ENCODE assay signal across 9 mouse cellular contexts in the genomic region with DNA sequence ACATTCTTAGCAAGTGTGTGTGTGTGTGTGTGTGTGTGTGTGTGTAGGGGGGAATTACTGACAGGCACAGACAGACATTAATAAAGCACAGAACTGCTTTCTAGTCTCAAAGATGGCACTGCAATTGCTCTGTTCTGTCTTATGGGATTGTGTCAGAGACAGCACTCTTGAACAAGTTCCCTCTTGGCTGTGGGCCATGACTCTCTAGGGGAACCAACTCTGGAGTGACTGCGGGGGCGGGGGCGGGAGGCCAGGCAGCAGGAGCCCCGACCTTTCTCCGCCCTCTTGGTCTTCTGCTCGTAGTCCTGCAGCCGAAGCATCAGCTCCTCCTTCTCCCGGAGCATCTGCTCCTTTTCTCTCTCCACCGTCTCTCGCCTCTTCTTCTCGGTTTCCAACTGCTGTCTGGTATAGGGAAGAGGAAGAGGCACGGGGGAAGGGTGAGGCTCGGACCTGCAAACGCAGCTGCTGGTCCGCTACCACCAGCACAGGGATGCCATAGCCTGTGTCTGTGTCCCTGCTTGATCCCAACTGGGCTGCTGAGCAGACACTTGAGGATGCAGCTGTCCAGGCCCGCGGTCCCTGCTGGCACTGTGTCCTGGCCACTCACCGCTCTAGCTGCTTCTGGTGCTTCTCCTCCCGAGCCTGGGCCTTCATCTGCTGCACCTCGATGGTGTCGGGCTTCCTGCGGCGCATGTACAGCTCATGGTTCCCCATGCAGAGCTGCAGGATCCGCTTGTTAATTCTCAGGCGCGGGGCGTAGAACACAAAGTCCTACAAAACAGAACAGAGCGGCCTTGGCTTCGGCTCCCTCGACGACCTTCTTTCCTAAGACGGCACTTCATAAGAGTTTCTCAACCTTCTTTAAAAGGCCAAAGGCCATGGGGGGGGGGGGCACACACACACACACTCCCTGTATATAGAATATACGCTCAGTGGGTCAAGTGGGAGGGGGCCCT. TPM values are rescaled to one million over a fixed set of nuclear protein-coding genes. Genes with fewer than 3 reads are reported as not detected.
A peak's percentile ranks its signal among the peaks of the same experiment; 100 is the strongest.
DNase-seq lines count a peak whose midpoint lies in the region; ATAC-seq and TF ChIP-seq lines count a peak whose summit lies in the region.
"Had no signal": no experiment of that assay in that cellular context is flagged by ENCODE, and none has a peak within 500 bp of the region (broad histone marks: within the 10 kb centered on the region; RNA-seq: fewer than 3 reads in every experiment).

No protein-coding gene starts in this region.

- ATAC-seq in heart, embryonic 15.5 days (replicated peaks; ENCODE audit: insufficient number of reproducible peaks, insufficient read depth, low FRiP score, low read depth): peak; percentile 36; the same call in 1 of the 2 replicates

- peaks cover 46% of the 10 kb centered on the region for H3K36me3 ChIP-seq in heart, embryonic 15.5 days
- peaks cover 10% of the 10 kb centered on the region for H3K36me3 ChIP-seq in myocyte (ENCODE audit: control insufficient read depth, insufficient read depth)

- H3K4me3 ChIP-seq in heart, embryonic 15.5 days: no peak overlapping the region
- H3K4me3 ChIP-seq in myocyte: no peak overlapping the region
- H3K4me3 ChIP-seq: erythroblast, embryonic 14.5 days had no signal

- H3K4me2 ChIP-seq in heart, embryonic 15.5 days: peak overlapping the region; percentile 3; the same call in 1 of the 2 replicates
- H3K4me2 ChIP-seq in myocyte (ENCODE audit: low read depth): no peak overlapping the region

- peak; percentile 94 for DNase-seq in heart, adult 11 months
- DNase-seq in heart, postnatal 25 days (ENCODE audit: low spot score): no peak
- DNase-seq in urinary bladder, postnatal 14 days (ENCODE audit: low spot score): peak; percentile 46
- no peak for DNase-seq in urinary bladder, postnatal 36 days (ENCODE audit: low spot score in 2 of 2)
- peak; percentile 68 to 75 for DNase-seq in kidney, postnatal 36 days
- DNase-seq in spleen, postnatal 4 days (ENCODE audit: low spot score in 2 of 2): no peak

- H3K9ac ChIP-seq in heart, embryonic 15.5 days: no peak overlapping the region

- no peaks in the 10 kb centered on the region for H3K79me2 ChIP-seq in myocyte (ENCODE audit: control insufficient read depth, insufficient read depth)

- intact Hi-C loops in heart, postnatal 25 days (cut with DNase I): loop anchor here (5.0 kb wide), 1 partner anchor 40 kb away; the partner anchor contains the start of gene Ezr

- H3K27me3 ChIP-seq in heart, embryonic 15.5 days: no peaks in the 10 kb centered on the region
- no peaks in the 10 kb centered on the region for H3K27me3 ChIP-seq in myocyte (ENCODE audit: control insufficient read depth, insufficient read depth, insufficient read length)

- H3K9me3 ChIP-seq in heart, embryonic 15.5 days (replicated peaks): no peaks in the 10 kb centered on the region

- H3K4me1 ChIP-seq in heart, embryonic 15.5 days (replicated peaks): peaks cover 51% of the 10 kb centered on the region

- H3K27ac ChIP-seq in heart, embryonic 15.5 days: peak overlapping the region; percentile 64

- no peak overlapping the region for H3ac ChIP-seq in myocyte (ENCODE audit: control insufficient read depth, insufficient read length)

- no peak for TF ChIP-seq POLR2A in myocyte (IDR thresholded peaks at IDR 0.05; ENCODE audit: insufficient read length, low read depth)

- WGBS in heart, embryonic 15.5 days: 46% methylated on average over 32 of the region's 33 CpGs

TF ChIP-seq in myocyte, 11 proteins besides CTCF, POLR2A, EP300 and RAD21:
- TF ChIP-seq MYOD1 (IDR thresholded peaks at IDR 0.05; ENCODE audit: control insufficient read depth in 1 of 3, insufficient read length in 2 of 3, low read depth in 2 of 3): peak in 2 of 3 experiments; percentile 87 to 95
- no peak for TF ChIP-seq CEBPB (IDR thresholded peaks at IDR 0.05; ENCODE audit: insufficient read depth, poor library complexity, severe bottlenecking)
- peak; percentile 60 for TF ChIP-seq TCF3 (IDR thresholded peaks at IDR 0.05; ENCODE audit: insufficient read length, low read depth)
- peak; percentile 25 to 94 (median 92) for TF ChIP-seq MYOG (IDR thresholded peaks at IDR 0.05; ENCODE audit: control insufficient read depth in 1 of 3, insufficient read depth in 1 of 3, insufficient read length in 2 of 3, low read depth in 2 of 3)

RNA-seq across cellular contexts. Expression of gene Ezr, which starts 40.2 kb away (rescaled TPM):
- total RNA-seq in heart, postnatal 25 days (2021): 10 to 100 TPM; 39.3 to 43.6 TPM
- polyA plus RNA-seq in heart, embryonic 15.5 days (2015; fragmentation: Nextera tagmentation; extraction: Ambion mirVana): 109 and 136 TPM in 2 replicates
- 35.9 TPM for polyA plus RNA-seq in myocyte (2012; fragmentation: generic; extraction: Trizol)

Comparison
In these comparisons a context has a peak if more than half of its experiments do, and no peak if none do; other contexts are left out.
1. DNase-seq: peak in heart, adult 11 months (single experiment), urinary bladder, postnatal 14 days (single experiment) and kidney, postnatal 36 days (2 of 2); none in heart, postnatal 25 days (single experiment), urinary bladder, postnatal 36 days (0 of 2) and spleen, postnatal 4 days (0 of 2).